Mouse (Mus musculus) cerebellum, adult 2 months (tissue): ENCODE results near the gene Slc15a3. TPM values are rescaled to one million over a fixed set of nuclear protein-coding genes. Genes with fewer than 3 reads are reported as not detected.

Source experiments
- DNase-seq, 2 experiments: peaks; one replicate each; pipeline ENCODE4 v3.0.0; 2021
- H3K27ac ChIP-seq: fragments of 200-500 bp; 2 replicates; pipeline ENCODE4 v1.5.1; 2012; ENCODE audit warnings: low read length, control low read depth, inconsistent platforms; ENCODE audit not compliant: insufficient read depth
- H3K27me3 ChIP-seq: fragments of 200-500 bp; 2 replicates; pipeline ENCODE4 v1.6.1; 2012; ENCODE audit warnings: inconsistent platforms, mild to moderate bottlenecking, low read length, moderate library complexity; ENCODE audit not compliant: control insufficient read depth, insufficient read depth
- H3K4me1 ChIP-seq: fragments of 200-500 bp; 2 replicates; pipeline ENCODE4 v1.6.1; 2011; ENCODE audit warnings: low read length; ENCODE audit not compliant: control insufficient read depth, insufficient read depth
- H3K4me3 ChIP-seq: fragments of 200-500 bp; replicated peaks from 2 replicates; pipeline ENCODE3; 2011; ENCODE audit warnings: mild to moderate bottlenecking, low read depth, low read length, control low read depth; ENCODE audit not compliant: insufficient read depth
- CTCF ChIP-seq: fragments of 200-500 bp; IDR thresholded peaks from 2 replicates; pipeline ENCODE4 v1.5.1; 2011; ENCODE audit warnings: low read depth, mild to moderate bottlenecking, control low read depth, low read length, moderate library complexity, borderline replicate concordance; ENCODE audit not compliant: insufficient read depth
- POLR2A ChIP-seq: fragments of 200-500 bp; IDR thresholded peaks from 2 replicates; pipeline ENCODE4 v1.6.1; 2011; ENCODE audit warnings: low read length, control low read depth, borderline replicate concordance; ENCODE audit not compliant: insufficient read depth
- WGBS: fragments of 180-500 bp; shearing (Covaris S2); methylation state at CpG from one replicate; pipeline ENCODE4 v1.1.7; 2018; 5-methylcytosine and 5-hydroxymethylcytosine counted together
- polyA plus RNA-seq: library from polyadenylated mRNA; depleted of rRNA; stranded (reverse); fragments of >200 nt; gene quantifications from 2 replicates; pipeline ENCODE4 v1.2.3, GENCODE M21; 2012

The Slc15a3 gene
- polyA plus RNA-seq, 1 experiment, result 0.62 TPM

DNA sequence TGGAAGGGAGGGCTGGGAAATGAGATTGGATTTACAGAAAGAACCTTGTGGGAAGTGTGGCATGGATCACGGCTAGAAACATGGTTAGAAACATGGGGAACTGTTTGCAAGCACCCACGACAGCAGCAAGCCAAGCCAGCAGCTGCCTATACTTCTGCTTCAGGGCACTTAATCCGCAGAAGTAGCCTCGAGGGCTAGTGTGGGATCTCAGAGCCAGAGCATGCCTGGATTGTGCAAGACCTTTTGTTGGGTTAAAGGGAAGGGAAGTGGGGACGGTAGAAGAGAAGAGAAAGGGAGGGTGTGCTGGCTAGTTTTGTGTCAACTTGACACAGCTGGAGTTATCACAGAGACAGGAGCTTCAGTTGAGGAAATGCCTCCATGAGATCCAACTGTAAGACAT is 35.8 kb upstream of the Slc15a3 start:
- peaks cover 41% of the 10 kb centered on the region for H3K4me1 ChIP-seq
- no peaks in the 10 kb centered on the region for H3K27me3 ChIP-seq
- TF ChIP-seq POLR2A (no peak), CTCF (no peak)
- H3K27ac ChIP-seq, result 0 out of 2 replicates have a peak overlapping the region, but pooled peaks have one; percentile 24
- H3K4me3 ChIP-seq, result no peak overlapping the region
- 45% methylated on average over 5 of the region's 5 CpGs for WGBS
- DNase-seq, result peak in 1 of 2 experiments; percentile 18

DNA sequence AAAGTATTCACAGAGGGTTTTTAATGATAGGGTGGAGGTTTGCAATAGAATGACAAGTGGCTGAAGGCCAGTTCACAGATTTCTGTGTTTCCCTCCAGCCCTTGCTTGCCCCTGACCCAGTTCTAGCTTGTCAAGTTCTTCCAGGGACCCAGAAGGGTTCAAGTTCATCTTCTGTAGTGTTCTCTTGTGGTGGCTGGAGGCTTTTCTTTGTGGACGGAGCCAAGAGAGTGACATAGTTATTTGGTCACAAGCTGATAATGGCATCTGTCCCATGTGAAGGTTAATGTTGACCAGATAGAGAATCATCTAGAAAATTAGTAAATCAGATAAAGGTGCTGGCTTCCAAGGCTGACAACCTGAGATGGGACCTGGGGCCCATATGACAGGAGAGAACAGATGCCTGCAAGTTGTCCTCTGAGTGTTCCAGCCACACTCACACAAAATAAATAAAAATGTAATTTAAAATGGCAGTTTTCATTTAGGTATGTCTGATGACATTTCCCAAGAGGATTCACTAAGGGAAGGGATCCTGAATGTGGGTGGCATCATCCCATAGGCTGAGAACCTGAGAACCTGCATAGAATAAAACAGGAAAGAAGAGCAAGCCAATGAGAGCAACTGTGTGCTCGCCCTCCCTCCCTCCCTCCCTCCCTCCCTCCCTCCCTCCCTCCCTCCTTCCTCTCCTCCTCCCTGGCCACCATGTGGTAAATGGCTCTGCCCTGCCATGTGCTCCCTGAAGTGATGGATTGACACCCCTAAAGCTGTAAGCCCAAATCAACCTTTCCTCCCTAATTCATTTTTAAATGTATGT is 34.5 kb upstream of the Slc15a3 start:
- TF ChIP-seq POLR2A (no peak), CTCF (no peak)
- peak; percentile 55 to 62 for DNase-seq
- H3K27ac ChIP-seq, result peak overlapping the region; percentile 97
- H3K4me3 ChIP-seq, result no peak overlapping the region
- H3K27me3 ChIP-seq, result no peaks in the 10 kb centered on the region
- 17% methylated on average over 2 of the region's 2 CpGs for WGBS
- H3K4me1 ChIP-seq, result peaks cover 54% of the 10 kb centered on the region

DNA sequence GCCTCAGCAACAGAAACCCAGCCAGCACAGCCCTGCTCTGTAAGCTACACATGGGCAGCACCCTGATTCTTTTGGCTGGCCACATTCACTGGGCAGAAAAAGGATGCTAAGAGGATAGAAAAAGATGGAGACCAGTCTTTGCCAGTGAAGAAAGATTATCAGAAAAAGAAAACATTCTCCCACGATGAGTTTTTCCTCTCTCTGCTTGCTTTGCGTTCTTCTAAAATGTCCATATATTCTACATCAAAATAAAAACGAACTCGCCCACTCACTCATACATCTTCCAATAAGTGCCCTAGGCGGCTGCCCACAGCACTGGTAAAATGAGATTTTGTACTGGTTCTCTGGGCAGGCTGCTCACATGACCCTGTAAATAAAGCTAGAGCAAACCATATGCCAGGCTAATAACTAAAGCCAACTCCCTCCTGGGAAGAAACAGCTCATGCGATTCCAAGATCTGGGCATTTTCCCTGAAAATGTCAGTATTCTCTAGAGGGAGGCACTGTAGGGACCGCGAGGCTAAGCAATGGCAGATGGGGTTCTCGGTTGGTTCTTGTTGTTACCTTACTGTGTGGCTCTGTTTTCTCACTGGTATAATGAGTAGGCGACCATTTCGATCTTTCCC is 33.8 kb upstream of the Slc15a3 start:
- H3K27me3 ChIP-seq, result no peaks in the 10 kb centered on the region
- WGBS, result 12% methylated on average over 11 of the region's 11 CpGs
- H3K4me3 ChIP-seq, result no peak overlapping the region
- H3K27ac ChIP-seq, result peak overlapping the region; percentile 97
- peak; percentile 78 to 94 for DNase-seq
- TF ChIP-seq POLR2A (peak; percentile 42; the same call in 1 of the 2 replicates), CTCF (no peak)
- peaks cover 56% of the 10 kb centered on the region for H3K4me1 ChIP-seq

DNA sequence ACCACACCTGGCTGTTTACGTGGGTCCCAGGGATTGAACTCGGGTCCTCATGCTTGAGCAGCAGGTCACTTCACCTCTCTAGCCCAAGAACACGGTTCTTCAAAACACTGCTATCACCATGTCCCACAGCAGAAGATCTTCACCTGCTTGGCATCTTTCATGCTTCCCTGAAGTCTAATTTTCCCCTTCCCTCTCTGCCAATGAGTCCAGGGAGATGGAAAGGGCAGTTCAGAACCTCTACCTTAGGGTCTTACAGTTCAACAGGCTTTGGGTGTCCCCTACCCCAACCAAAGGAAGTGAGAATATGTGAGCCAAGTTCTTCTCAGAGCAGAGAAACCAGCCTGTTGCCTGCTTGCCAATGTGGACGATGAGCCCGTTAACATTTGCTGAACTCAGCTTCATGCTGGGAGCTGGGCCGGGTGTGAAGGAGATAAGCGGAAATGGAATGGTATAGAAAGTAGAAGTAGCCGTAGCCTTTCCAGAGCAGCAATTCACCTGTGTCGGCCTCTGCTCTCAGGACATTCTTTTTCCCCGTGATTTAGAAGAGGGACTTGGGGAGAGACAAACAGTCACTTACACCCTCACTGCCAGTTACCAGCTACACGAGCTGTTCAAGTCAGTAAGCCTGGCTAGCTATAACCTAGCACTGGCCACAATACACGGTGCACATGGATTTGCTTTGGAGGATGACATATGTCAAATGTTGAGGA is 30.8 kb upstream of the Slc15a3 start:
- peak; percentile 64 to 73 for DNase-seq
- 30% methylated on average over 12 of the region's 12 CpGs for WGBS
- TF ChIP-seq POLR2A, result no peak
- TF ChIP-seq CTCF, result no peak

DNA sequence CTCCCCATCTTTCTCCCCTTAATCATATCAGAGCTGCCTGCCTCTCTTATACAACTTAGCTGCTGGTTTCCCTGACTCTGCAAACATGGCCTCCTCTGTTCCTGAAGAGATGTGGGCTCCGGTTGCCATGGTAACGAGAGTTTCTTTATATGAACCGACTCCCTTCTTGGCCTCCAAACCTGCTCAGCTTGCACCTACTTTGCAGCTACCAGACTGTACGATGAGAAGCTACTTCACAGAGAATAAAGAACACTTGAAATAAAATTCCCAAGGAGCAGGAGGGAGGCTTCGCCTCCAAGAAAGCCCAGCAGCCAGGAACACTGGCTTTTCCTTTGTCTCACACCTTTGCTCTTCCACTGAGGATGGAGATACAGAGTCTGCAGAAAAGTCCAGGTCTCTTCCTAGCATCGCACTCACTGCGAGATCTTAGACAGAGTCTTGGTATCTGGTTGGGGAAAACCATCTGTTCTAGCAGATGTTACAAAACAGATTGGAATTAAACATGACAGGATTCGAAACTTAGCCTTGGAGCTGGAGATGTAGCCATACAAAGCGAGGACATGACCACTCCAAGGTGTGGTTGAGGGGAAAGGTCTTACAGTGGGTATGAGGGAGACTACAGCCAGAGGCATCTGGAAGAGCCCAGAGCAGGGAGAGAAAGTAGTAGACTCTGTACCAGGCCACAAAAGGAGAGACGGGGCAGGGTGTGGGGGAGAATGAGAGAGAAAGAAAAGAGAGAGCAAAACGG is 29.9 kb upstream of the Slc15a3 start:
- Histone ChIP-seq H3K27ac (0 out of 2 replicates have a peak overlapping the region, but pooled peaks have one; percentile 16), H3K4me3 (no peak overlapping the region), H3K27me3 (no peaks in the 10 kb centered on the region), H3K4me1 (peaks cover 38% of the 10 kb centered on the region)
- no peak for DNase-seq
- TF ChIP-seq POLR2A (no peak), CTCF (no peak)
- WGBS, result 65% methylated on average over 11 of the region's 11 CpGs

More for the DNA sequence above, 30.8 kb upstream of the Slc15a3 start:
- no peak overlapping the region for H3K4me3 ChIP-seq
- H3K4me1 ChIP-seq, result peaks cover 39% of the 10 kb centered on the region
- no peaks in the 10 kb centered on the region for H3K27me3 ChIP-seq
- H3K27ac ChIP-seq, result peak overlapping the region; percentile 12

DNA sequence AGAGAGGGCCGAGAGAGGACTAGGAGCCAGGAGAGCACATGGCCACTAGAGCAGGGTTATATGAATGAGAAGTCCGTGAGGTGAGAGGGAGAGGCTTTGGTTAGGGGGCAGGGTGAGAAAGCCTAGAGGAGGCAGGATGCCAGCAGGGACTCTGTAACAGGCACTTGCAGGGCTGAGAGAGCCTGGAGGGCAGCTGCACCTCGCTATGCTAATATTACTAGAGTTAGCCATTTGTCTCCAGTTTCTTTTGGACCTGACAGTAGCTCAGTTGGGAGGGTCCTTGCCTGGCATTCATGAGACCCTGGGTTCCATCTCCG is 29.4 kb upstream of the Slc15a3 start:
- WGBS, result 76% methylated on average over 4 of the region's 4 CpGs

DNA sequence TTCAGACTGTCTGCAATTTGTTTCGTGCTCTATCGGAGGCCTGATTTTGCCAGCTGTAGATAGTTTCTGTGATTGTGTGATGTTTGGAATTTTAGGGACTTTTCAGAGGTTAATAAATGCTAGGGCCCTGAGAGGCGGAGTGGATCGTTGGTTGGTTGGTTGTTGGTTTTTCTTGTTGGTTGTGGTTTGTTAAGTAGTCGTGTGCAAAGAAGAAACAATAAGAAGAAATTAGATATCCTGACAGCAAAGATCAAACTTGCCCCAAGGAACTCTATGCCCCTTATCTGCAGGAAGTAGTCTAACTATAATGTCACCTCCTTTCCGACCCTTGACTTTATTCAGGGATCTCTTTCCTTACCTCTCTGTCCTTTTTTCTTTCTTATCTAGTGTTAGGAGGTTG is 28.1 kb upstream of the Slc15a3 start:
- Histone ChIP-seq H3K27me3 (no peaks in the 10 kb centered on the region), H3K4me3 (no peak overlapping the region), H3K27ac (no peak overlapping the region), H3K4me1 (peaks cover 25% of the 10 kb centered on the region; the same call in 1 of the 2 replicates)
- no peak for DNase-seq
- TF ChIP-seq POLR2A (no peak), CTCF (no peak)
- WGBS, result 95% methylated on average over 6 of the region's 6 CpGs

More for the DNA sequence above, 29.4 kb upstream of the Slc15a3 start:
- H3K4me3 ChIP-seq, result no peak overlapping the region
- H3K27ac ChIP-seq, result no peak overlapping the region
- TF ChIP-seq POLR2A (no peak), CTCF (no peak)
- peaks cover 36% of the 10 kb centered on the region for H3K4me1 ChIP-seq
- H3K27me3 ChIP-seq, result no peaks in the 10 kb centered on the region
- DNase-seq, result no peak
